Mouse (Mus musculus) lung, postnatal 0 days (tissue): Measurements from ENCODE around the gene Rora.

Experiments used
- CTCF ChIP-seq: IDR thresholded peaks from 2 replicates; pipeline ENCODE4 v1.5.1; 2016; ENCODE audit warnings: antibody characterized with exemption, mild to moderate bottlenecking
- EP300 ChIP-seq: IDR thresholded peaks from 2 replicates; pipeline ENCODE4 v1.6.1; 2016; ENCODE audit warnings: antibody characterized with exemption, mild to moderate bottlenecking, control low read depth

- TF ChIP-seq EP300 (no peak), CTCF (no peak)
Measured at GRCm38 (mm10) chr9:68934238-68934637, 280.7 kb downstream of the Rora start.
